Mouse (Mus musculus) heart, embryonic 11.5 days (tissue): ENCODE measurements around the gene Sirpb1c. TPM values are rescaled to one million over a fixed set of nuclear protein-coding genes. Genes with fewer than 3 reads are reported as not detected.
"Not testable (repeated sequence)": the region's sequence is repeated elsewhere in the genome, so short reads cannot be mapped to it uniquely, and the experiment has no call there.

ENCODE experiments used
- ATAC-seq: fragments of 200-750 bp; cut with Nextera tagmentation; replicated peaks from 2 replicates; pipeline ENCODE4 v1.8.0; 2017; ENCODE audit warnings: moderate library complexity; ENCODE audit not compliant: insufficient number of reproducible peaks, low FRiP score, low TSS enrichment
- H3K27ac ChIP-seq: fragments of 300-500 bp; sonication (generic); 2 replicates; pipeline ENCODE4 v1.5.1; 2014; ENCODE audit warnings: mild to moderate bottlenecking, low read depth, low read length
- H3K27me3 ChIP-seq: fragments of 300-500 bp; sonication (generic); 2 replicates; pipeline ENCODE4 v1.6.1; 2014; ENCODE audit warnings: mild to moderate bottlenecking, low read length, mixed read lengths; ENCODE audit not compliant: control insufficient read depth, insufficient read depth
- H3K36me3 ChIP-seq: fragments of 300-500 bp; sonication (generic); 2 replicates; pipeline ENCODE4 v1.6.1; 2014; ENCODE audit warnings: mild to moderate bottlenecking, low read length, moderate library complexity, mixed read lengths; ENCODE audit not compliant: control insufficient read depth, insufficient read depth
- H3K4me1 ChIP-seq: fragments of 300-500 bp; sonication (generic); 2 replicates; pipeline ENCODE4 v1.6.1; 2014; ENCODE audit warnings: low read length; ENCODE audit not compliant: control insufficient read depth, insufficient read depth
- H3K4me2 ChIP-seq: fragments of 300-500 bp; sonication (generic); 2 replicates; pipeline ENCODE4 v1.6.1; 2014; ENCODE audit warnings: mild to moderate bottlenecking, moderate library complexity
- H3K4me3 ChIP-seq: fragments of 300-500 bp; sonication (generic); 2 replicates; pipeline ENCODE4 v1.5.1; 2014; ENCODE audit warnings: low read depth, low read length
- H3K9ac ChIP-seq: fragments of 300-500 bp; sonication (generic); 2 replicates; pipeline ENCODE4 v1.6.1; 2014; ENCODE audit warnings: mild to moderate bottlenecking, low read depth, low read length, moderate library complexity
- H3K9me3 ChIP-seq: fragments of 300-500 bp; sonication (generic); replicated peaks from 2 replicates; pipeline ENCODE4 v1.6.1; 2016; ENCODE audit warnings: low read length; ENCODE audit not compliant: control insufficient read depth
- WGBS: fragments of 180-500 bp; shearing (Covaris S2); extraction: QIAGEN DNeasy Blood & Tissue Kit; methylation state at CpG from one replicate; pipeline ENCODE4 v1.1.7; 2014; ENCODE audit not compliant: insufficient replicate concordance; 5-methylcytosine and 5-hydroxymethylcytosine counted together
- polyA plus RNA-seq: library from polyadenylated mRNA; unstranded; fragments of >200 nt; fragmentation: Nextera tagmentation; extraction: Ambion mirVana; gene quantifications from 2 replicates; pipeline ENCODE4 v1.2.1, GENCODE M21; 2014

Sirpb1c gene
- polyA plus RNA-seq, result not detected in 2 replicates

DNA sequence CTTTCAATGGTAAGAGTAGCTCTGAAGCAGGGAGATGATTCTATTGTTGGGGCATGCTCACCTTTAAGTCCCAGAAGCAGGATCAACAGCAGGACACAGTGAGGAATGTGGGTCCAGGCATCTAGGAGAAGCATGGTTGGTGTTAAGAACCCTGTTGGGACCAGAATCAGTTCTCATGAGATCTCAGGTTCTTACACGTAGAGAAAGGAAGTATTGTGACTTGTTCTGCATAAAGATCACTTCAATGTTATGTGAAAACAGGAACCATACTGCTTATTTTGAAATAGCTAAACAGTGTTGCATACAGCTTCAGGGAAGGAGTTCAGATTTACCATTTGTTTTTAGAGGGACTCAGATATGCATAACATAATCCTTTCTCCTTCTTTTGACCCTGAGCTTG is at the start of gene Sirpb1c:
TSS of gene Sirpb1c (minus strand) at position 249 of the 400 bp plus-strand sequence.
- not testable (repeated sequence) for H3K4me2 ChIP-seq, H3K27ac ChIP-seq, ATAC-seq, H3K4me3 ChIP-seq, H3K9ac ChIP-seq, H3K4me1 ChIP-seq, H3K27me3 ChIP-seq, H3K9me3 ChIP-seq, H3K36me3 ChIP-seq
- no CpG with 5 or more reads among the region's 1 CpGs for WGBS

GRCm38 (mm10) chr3:15886380-15886779 is 38.1 kb upstream of the Sirpb1c start:
- no peak overlapping the region for H3K27ac ChIP-seq
- H3K9me3 ChIP-seq, result peaks cover 3% of the 10 kb centered on the region; the same call in 1 of the 2 replicates
- no peaks in the 10 kb centered on the region for H3K27me3 ChIP-seq
- no peaks in the 10 kb centered on the region for H3K4me1 ChIP-seq
- no peak for ATAC-seq
- H3K9ac ChIP-seq, result no peak overlapping the region
- no peak overlapping the region for H3K4me2 ChIP-seq
- H3K4me3 ChIP-seq, result no peak overlapping the region
- WGBS, result 81% methylated on average over 3 of the region's 3 CpGs
- no peaks in the 10 kb centered on the region for H3K36me3 ChIP-seq

DNA sequence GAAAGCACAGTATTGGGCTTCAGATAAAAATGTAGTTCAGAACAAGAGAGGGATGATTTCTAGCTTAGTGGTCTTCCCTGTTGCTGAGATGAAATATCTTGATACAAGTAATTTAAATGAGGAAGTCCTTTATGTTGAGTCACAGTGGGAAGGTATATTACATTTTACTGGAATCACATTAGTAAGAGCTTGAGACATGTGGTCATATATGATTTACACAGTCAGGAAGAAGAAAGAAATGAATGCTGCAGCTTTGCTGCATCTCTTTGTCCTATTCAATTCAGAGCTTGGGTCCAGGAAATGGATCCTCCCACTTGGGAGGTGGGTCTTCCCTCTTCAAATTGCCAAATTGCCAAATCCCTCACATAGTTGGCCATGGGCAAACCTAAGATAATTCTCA is 7.4 kb upstream of the Sirpb1c start:
- not testable (repeated sequence) for H3K4me1 ChIP-seq, H3K9ac ChIP-seq, ATAC-seq, H3K27ac ChIP-seq, H3K4me3 ChIP-seq, H3K9me3 ChIP-seq, H3K27me3 ChIP-seq, H3K4me2 ChIP-seq, H3K36me3 ChIP-seq

DNA sequence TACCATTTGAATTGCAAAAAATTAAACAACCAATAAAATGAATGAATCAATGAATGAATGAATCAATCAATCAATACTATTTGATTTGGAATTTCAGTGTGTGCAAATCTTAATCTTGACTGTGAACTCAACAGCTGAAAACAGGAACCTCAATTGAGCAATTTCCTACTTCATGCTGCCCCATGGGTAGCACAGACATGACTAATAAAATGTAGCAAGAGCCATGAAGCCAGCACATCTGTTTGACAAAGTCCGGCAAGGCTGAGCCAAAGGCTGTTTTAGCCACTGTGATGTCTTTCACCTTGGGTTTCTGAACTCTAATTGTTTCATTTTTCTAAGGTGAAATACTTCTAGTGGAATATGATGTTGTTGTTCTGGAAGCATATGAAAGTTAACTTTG is 1.6 kb upstream of the Sirpb1c start:
- Histone ChIP-seq H3K27ac (no peak overlapping the region), H3K27me3 (no peaks in the 10 kb centered on the region), H3K4me3 (no peak overlapping the region), H3K4me1 (no peaks in the 10 kb centered on the region), H3K4me2 (no peak overlapping the region), H3K36me3 (no peaks in the 10 kb centered on the region), H3K9ac (no peak overlapping the region), H3K9me3 (peaks cover 6% of the 10 kb centered on the region)
- WGBS, result 91% methylated on average over 1 of the region's 1 CpGs
- no peak for ATAC-seq

- Histone ChIP-seq H3K9me3 (peaks cover 6% of the 10 kb centered on the region), H3K27me3 (no peaks in the 10 kb centered on the region), H3K27ac (no peak overlapping the region), H3K9ac (no peak overlapping the region), H3K4me2 (no peak overlapping the region), H3K4me1 (no peaks in the 10 kb centered on the region), H3K4me3 (no peak overlapping the region), H3K36me3 (no peaks in the 10 kb centered on the region)
- ATAC-seq, result peak; percentile 47; the same call in 1 of the 2 replicates
- WGBS, result 74% methylated on average over 3 of the region's 3 CpGs
Measured at GRCm38 (mm10) chr3:15847332-15848047, 838 bp downstream of the Sirpb1c start.

DNA sequence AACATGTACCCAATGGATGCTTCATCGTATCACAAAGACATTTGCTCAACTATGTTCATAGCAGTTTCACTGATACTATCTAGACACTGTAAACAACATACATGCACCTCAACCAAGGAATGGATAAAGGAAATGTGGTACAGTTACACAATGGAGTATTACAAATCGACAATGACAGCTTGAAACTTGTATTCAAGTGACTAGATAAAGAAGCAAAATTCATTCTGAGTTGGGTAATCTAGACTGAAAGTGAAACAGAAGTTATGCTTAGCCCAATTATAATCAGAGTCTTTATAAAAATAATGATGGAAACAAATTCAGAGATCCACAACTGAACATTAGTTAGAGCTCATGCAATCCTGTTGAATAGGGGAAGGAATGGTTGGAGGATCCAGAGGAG is 74.7 kb downstream of the Sirpb1c start:
- H3K4me3 ChIP-seq, H3K9ac ChIP-seq, H3K9me3 ChIP-seq, H3K36me3 ChIP-seq, H3K27ac ChIP-seq, H3K4me1 ChIP-seq, ATAC-seq, H3K4me2 ChIP-seq, H3K27me3 ChIP-seq: not testable (repeated sequence)
- 62% methylated on average over 2 of the region's 2 CpGs for WGBS

Other genes starting within 250 kb of the Sirpb1c start
- gene Gm5150, start 157.9 kb upstream of the Sirpb1c start, polyA plus RNA-seq, result not detected in 2 replicates